Mouse (Mus musculus) frontal cortex, adult 2 months (tissue): ENCODE measurements around the gene Aff3. TPM values are rescaled to one million over a fixed set of nuclear protein-coding genes. Genes with fewer than 3 reads are reported as not detected.

Experiments used
- DNase-seq, 2 experiments: peaks; one replicate each; pipeline ENCODE4 v3.0.0; 2022; ENCODE audit warnings: low spot score in 1 of 2; ENCODE audit errors: extremely low spot score in 1 of 2
- polyA plus RNA-seq: library from polyadenylated mRNA; depleted of rRNA; stranded (reverse); fragments of >200 nt; gene quantifications from 2 replicates; pipeline ENCODE4 v1.2.3, GENCODE M21; 2012

The Aff3 gene
- polyA plus RNA-seq, 1 experiment = 32.1 TPM

DNA sequence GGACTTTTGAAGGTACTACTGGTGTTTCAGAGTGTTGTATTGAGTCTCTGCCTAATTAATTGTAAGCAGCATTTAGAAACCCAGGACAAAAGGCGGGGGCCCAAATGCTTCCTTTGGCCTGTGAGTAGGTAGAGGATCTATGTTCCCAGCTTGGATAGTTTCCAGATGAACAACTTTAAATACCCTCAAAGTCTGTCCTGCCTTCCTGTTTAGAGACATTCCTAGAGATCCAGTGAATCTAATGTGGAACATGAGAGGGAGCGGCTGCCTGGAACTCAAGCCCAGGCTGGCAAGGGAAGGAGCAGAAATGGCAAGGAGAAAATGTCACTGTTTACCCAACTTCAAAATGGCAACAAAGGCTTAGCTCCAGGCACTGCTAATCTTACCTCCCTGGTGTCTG is 300.9 kb downstream of the Aff3 start:
- DNase-seq = no peak

DNA sequence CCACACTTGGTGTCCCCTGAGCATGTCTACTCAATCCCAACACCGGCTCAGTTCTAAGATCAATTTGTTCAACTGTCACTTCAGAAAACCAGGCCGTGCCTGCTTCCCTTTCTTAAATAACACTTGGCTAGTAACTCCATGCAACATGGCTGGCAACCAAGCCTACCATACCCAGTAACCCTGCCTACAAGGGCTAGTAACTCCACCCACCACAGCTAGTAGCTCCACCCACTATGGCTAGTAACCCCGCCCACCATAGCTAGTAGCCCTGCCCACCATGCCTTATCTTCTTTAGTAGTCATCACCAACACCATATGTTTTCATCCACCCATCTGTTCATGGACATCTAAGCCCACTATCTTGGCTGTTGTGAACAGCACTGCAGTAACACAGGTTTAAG is 302.5 kb downstream of the Aff3 start:
- DNase-seq = no peak

DNA sequence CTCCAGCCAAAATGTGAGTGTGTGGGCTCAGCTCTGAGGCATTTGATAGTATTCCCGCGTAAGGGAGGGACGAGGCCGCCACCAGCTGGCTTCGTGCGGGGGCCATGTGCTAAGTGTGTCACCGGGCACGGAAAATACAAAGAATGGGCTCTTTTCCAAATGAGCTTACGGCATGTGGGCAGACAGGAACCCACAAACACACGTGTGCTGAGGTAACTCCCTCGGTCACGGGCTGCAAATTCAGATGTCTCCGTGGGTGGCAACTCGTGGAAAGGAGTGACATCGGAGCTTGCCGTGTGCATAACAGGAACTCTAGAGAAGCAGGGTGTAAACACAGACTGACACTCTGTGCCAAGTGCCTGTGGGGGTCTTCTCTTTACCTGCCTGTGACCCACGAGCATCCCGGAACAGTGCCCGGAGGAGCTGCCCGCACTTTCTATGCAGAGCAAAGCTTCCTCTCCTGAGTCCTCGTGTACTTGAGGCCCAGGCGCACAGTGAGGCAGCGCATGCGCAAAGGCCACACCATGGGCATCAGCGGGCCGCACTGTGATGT is 305.9 kb downstream of the Aff3 start:
- peak; percentile 51 to 81 for DNase-seq

DNA sequence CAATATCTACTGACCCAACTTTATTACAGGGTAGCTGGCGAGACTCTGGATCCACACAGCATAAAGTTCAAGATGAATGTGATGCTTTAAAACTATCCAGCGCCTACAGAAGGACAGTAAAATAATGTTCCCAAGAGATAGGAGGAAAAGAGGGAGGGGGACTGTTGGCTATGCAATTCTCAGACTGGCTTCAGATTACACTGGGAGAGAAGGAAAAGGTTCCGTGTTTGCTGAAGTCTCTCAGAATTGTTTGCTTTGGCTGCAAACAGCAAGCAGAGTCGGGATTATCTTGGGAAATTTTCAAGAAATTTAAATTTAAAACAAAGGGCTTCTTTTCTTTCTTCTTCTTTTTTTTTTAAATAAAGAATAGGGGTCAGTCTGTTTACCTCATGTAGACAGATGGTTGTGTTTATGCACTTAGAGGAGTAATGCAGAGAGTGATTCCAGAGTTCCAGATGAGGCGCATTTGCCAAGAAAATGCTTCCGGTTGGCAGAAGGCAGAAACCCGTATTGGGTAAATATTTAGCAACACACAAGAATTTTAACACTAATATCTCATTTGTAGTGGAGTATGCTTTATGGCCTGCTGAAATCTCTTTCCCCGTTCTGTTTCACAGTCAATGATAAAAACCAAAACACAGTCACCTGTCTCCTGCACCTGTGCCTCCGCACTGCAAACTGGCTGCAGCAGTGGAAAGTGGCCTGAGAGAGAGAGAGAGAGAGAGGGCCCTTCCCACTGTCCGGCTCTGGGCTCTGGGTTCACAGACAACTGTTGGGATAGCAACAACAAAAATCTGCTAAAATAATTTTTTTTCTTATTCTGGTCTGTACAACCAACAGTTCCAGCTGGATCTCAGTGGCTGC is 306.6 kb downstream of the Aff3 start:
- no peak for DNase-seq

DNA sequence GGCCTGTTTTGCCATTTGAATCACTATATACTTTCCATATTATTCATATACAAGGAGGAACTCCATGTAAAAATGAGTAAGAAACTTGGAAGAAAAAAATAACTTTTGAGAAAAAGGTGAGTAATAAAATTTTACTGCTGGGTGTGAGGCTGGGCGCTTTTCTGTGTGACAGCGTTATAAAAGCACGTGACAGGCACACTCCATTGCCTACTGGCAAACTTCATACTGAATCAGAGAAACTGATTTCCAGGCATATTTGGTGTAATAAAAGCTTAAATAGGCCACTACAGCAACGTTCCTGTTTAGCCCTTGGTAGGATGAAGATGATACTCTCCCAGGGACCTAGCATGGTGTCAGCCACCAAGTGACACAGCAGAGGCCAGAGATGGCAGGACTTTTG is 310.2 kb downstream of the Aff3 start:
- no peak for DNase-seq

DNA sequence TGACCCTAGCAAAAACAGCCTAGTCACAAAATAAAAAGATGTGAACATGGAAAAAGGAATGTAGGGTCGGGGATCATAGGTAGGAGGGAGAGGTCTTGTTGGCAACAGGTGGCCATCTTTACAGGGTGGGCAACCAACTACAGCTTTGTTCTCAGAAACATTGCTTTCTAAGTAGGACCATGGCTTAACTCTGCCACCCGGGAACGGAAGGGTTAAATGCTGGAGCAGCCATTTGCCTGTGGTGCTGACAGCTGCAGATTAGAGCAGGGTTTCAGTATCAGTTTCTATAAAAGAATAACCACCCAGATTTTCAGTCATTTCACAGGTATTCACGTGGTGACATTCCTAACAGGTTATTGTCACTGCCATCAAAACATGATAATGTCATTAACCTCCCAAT is 317.4 kb downstream of the Aff3 start:
- DNase-seq = no peak

DNA sequence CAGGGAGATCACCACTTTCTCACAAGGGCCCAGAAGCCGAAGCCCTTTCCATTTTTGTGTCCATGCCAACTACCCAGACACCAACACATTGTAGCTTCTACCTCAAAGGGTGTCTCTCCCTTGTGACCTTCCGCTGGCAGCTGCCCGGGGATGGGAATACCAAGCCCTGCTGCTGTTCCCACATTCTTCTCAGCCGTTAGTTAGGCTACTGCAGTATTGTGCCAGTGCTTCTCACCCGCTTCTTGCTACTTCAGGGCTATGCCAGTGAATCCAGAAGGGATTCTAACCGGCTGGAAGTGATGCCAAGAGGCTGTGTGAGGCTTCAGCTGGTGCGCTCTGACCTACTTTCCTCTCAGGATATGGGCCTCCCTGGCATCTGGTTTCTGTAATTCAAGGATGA is 330.5 kb downstream of the Aff3 start:
- DNase-seq = peak; percentile 42 to 76

DNA sequence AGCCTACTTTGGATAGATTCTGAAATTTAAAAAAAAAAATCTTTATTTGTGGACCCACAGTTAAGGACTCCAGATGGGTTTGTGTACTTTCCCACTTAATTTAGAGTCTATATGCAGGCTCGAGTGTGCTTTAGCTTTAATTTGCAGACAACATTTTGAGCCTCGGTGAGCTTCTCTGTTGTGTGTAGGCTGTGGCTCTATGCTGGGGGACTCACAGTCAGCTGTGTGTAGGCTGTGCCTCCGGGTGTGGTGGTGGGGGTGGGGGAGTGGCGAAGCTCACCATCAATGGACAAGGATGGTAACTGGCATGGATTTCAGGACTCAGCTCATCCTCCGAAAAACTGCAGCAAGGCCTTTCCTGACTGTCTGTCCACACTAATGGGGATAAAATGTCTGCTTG is 331.8 kb downstream of the Aff3 start:
- DNase-seq = peak; percentile 11 to 42

DNA sequence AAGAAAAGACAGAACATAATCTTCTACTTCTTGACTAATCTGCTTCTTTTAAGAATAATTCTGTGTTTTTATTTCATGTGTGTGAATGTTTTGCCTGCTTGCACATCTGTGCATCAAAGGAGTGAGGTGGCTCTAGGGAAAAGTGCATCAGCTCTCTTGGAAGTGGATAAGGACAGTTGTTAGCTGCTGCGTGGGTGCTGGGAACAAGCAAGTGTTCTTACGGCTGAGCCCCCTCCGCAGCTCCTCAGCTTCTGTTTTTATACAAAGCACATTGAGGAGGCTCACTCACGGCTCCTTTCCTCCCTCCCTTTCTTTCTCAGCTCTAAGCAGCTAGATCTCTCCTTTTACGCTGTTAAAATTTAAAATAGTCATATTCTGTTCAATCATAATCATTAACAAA is 340.5 kb downstream of the Aff3 start:
- DNase-seq = peak in 1 of 2 experiments; percentile 36

DNA sequence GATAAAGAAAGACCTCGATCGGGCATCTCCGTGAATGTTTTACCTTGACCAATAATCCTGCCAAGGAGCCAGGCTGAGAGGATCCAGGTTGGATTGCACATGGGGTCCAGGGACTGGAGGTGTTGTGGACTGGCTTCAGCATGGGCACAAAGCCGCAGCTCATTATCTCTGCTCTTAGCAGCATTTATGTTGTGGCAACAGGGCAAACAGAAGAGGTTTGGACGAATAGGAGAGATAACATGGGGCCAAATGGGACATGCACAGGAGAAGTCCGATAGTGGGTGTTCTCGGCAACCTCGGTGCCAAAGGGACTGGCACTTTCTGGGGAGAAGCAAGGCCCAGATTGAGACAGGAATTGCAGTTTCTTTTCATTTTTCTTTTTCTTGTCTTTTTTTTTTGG is 342.9 kb downstream of the Aff3 start:
- DNase-seq = no peak

DNA sequence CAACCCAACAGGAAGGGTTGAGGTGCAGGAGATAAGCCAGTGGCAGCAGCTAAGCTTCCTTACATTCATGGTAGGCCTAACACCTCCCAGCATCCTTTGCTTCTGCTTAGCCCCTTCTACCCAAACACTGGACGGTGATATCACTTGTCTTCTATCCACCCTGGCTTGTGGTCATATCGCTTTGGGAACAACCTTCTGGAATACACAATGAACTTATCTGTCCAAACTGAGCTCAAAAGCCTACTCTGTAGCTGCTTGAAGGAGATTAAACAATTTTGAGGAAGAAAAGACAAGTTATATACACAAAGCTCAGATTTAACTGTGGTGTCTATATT is 343.8 kb downstream of the Aff3 start:
- DNase-seq = no peak

DNA sequence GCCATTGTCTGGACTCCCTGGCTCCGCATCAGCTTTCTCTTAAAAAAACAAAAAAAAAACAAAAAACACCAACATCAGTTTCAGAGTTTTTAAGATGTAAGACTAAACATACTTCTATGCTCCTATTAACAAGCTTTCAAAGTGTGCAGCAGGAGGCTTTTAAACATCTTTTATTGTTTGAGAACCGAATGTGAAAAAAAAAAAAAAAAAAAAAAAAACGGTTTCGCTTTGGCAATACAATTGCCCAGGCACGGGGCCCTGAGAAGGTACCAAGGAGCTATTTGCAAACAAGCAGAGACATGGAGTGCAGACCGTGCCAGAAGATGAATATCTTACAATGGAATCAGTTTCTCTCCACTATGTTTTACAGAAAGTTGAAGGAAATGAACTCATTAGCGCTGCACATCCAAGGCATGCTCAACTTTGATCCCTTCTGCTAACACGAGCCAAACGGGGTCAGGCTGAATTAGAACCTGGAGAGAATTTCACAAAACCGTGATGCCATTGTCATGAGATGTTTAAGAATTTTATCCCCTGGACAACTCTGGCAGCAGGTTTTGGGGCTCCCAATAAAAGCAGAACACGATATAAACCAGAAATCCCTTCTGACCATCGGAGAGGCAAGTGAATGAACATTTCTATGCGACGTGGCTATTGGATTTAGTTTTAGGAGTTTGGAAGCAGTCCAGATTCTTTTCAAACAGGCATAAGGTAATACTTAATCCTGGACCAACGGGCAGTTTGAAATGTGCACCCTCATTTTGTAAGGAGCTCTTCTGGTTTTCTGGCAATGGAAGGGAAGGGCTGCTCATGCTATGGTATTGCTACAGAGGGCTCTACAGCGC is 344.4 kb downstream of the Aff3 start:
- no peak for DNase-seq

DNA sequence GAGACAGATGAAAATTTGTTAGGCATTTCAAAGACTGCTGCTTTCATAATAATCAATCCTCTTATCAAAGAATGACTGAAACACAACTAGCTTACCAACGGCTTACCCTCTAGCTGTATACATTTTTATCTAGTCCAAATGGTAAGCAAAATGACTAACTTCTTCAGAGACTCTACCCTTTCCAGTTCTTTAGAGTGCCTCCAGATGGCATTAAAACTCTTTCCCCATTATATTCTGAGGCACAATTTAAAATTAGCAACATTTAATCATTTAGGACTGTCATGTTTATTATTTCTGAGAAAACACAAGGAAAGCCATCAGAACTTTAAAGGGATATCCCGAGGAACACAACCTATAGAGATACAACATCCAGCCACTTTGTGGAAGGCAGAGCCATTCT is 346.1 kb downstream of the Aff3 start:
- DNase-seq = peak in 1 of 2 experiments; percentile 22

DNA sequence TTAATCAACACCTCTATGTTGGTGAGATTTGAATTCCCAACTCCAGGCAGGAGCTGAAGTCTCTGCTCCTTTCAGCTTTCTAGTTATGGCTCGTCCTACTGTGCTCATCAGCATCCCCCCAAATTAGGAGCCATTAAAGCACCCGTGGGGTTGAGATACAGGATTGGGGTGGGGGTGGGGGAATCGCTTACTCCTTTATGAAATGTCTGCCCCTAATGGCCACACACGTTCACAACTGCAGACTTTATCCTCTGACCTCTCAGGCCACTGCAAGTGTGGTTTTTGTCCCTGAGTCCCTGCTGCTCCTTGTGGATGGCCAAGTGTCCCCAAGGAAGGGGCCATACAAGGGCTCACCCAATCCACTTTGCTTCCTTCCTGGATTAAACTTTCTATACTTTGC is 348.8 kb downstream of the Aff3 start:
- no peak for DNase-seq

DNA sequence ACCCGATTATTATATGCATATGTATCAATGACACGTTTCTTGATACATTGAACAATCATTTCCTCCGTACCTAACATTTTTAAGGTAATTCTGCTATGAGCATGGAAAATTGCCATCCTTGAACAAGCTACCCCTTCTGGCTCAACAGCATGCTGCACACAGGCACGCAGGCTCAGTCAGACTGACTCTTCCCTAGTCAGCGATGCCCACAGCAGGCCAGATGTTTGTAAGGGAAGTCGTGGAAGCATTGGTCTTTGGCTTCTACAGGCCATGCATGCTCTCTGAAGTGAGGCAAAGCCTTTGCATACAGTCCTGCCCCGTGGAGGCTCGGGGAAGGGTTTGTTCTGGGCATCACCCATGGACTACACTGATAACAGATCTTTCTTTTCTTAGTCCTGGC is 354.3 kb downstream of the Aff3 start:
- no peak for DNase-seq

DNA sequence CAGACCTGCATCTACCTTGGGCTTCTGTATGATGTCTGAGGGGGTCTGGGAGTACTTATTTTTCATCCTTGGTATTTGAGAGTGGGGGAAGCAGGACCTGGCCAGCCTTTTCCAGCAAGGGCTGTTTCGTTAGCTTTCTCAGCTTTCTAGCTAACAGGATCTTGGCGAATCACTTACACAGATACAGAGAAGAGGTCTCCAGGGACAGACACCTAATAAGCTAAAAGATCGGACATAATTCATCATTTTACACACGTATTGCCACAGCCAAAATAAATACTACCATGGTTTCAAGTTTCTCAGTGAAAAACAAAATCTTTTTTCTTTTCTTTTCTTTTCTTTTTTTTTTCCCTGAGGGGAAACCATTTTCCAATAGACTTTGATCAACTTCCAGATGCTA is 354.7 kb downstream of the Aff3 start:
- no peak for DNase-seq

DNA sequence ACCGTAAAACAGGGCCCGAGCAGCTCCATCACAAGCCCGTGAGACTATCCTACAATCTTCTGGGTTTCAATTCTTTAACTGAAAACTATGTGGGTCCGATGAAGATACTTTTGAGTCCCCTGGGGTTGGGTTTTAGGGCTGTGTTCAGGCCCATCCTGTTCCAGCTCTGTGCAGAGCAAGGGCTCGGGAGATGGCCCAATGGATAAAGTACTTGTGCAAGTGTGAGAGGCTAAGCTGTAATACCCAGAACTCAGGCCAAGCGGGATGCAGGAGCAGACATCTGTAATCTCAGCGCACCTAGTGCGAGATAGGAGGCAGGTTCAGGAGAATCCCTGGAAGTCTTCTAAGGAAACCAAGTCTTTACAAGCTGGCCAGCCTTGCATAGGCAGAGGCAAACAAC is 355.4 kb downstream of the Aff3 start:
- DNase-seq = no peak

DNA sequence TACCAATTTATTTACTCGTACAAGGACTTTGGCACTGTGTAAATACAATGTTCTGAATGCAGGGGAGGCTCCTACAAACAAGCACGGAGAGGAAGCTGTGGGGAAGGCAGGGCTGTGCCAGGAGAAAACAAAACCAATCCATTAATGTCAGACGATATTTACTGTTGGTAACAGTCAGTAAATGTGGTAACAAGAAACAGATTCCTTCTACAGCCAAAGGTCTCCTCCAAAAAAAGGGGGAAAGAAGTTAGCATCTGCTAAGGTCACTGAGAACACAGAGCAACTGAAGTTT is 356.1 kb downstream of the Aff3 start:
- no peak for DNase-seq

DNA sequence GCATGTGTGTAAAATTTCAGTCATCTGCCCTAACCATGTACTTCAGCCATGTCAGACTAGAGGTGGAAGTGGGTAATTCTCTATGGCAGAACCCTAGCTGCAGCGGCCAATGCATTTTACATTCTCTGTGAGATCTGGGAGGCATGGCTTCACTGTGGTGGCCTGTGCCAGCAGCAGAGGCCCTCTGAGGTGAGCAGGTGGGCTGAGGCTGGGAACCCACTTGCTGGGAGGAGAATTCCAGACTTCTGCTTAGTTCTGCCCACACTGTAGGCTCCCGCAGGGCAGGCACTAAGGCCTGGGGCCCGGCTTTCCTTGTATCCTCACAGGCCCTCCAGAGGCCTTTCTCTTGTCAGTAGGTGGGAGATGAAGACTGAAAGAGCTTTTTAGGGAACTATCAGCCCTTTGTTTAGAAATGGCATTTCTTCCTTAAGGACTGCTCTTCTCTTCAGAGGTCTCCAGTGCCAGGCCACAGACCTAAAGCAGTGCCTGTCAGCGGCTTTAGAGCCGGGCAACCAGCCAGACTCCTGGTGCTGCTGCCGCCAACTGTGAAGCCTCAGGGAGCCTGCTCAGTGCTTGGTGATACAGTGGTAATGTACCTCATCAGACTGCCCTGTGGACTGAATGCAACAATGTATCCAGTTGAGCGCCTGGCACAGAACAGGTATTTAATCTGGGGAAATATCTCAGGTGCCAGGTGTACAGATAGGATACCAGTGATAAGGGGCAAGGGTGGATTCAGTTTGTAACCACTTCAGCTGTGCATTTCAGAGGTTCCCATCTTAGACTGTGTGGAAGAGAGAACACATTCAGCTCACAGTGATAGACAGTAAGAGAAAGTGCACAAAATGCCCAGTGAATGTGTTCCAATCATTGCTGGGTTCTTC is 356.7 kb downstream of the Aff3 start:
- DNase-seq = peak in 1 of 2 experiments; percentile 25

DNA sequence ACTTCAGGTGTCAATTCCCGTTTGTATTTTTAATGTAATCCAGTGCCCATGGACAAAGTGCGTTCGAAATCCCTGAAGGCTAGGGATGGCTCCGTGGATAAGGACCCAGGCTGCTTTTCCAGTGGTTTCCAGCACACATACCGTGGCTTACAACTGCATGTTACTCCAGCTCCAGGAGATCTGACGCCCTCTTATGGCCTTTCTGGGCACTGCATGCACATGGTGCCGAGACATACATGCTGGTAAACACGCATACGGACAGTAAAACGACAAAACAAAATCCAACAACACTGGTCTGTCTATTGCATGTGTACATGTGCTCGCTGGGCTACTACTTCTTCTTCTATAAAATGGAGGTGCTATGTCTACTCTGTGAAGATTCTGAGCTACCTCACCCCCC is 357.5 kb downstream of the Aff3 start:
- DNase-seq = no peak

DNA sequence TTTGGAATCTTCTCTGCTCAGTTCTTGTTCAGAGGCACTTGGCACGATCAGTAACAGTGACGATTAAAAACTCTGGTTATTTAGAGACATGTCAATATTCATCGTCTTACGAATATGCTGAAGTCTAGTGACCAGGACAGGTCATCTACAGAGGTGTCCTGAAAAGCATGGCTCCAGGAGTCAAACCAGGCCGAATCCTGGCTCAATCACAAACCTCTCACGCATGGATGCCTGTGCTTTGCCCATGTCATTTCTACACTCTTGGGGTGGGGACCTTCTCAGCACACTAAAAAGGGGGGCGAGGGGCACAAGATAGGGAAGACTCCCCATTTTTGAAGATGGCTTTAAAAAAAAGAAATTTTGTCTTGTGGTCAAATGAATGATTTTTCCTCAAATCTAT is 358.6 kb downstream of the Aff3 start:
- DNase-seq = no peak
